Mouse (Mus musculus) heart, embryonic 10.5 days (tissue): ENCODE results near the gene Dtwd1. TPM values are rescaled to one million over a fixed set of nuclear protein-coding genes. Genes with fewer than 3 reads are reported as not detected.
"Not testable (repeated sequence)": the region's sequence is repeated elsewhere in the genome, so short reads cannot be mapped to it uniquely, and the experiment has no call there.

Experiments
- DNase-seq: peaks from one replicate; pipeline ENCODE4 v3.0.0-alpha.2; 2017; ENCODE audit warnings: low spot score
- H3K27ac ChIP-seq: fragments of 300-500 bp; sonication (generic); 2 replicates; pipeline ENCODE4 v1.5.1; 2016; ENCODE audit warnings: mild to moderate bottlenecking
- H3K27me3 ChIP-seq: fragments of 300-500 bp; sonication (generic); 2 replicates; pipeline ENCODE4 v1.6.1; 2016; ENCODE audit warnings: mild to moderate bottlenecking; ENCODE audit not compliant: poor library complexity, insufficient read depth, severe bottlenecking
- H3K36me3 ChIP-seq: fragments of 300-500 bp; sonication (generic); 2 replicates; pipeline ENCODE4 v1.6.1; 2016; ENCODE audit warnings: mild to moderate bottlenecking, moderate library complexity
- H3K4me1 ChIP-seq: fragments of 300-500 bp; sonication (generic); 2 replicates; pipeline ENCODE4 v1.6.1; 2016; ENCODE audit warnings: mild to moderate bottlenecking
- H3K4me3 ChIP-seq: fragments of 300-500 bp; sonication (generic); 2 replicates; pipeline ENCODE4 v1.5.1; 2016; ENCODE audit warnings: mild to moderate bottlenecking, moderate library complexity
- H3K9me3 ChIP-seq: fragments of 300-500 bp; sonication (generic); 2 replicates; pipeline ENCODE4 v1.6.1; 2016; ENCODE audit warnings: mild to moderate bottlenecking, moderate library complexity
- WGBS: fragments of 180-500 bp; shearing (Covaris S2); methylation state at CpG from one replicate; pipeline ENCODE4 v1.1.7; 2016; 5-methylcytosine and 5-hydroxymethylcytosine counted together
- polyA plus RNA-seq: library from polyadenylated mRNA; unstranded; fragments of >200 nt; fragmentation: Nextera tagmentation; extraction: Ambion mirVana; gene quantifications from 2 replicates; pipeline ENCODE4 v1.2.1, GENCODE M21; 2016

Dtwd1 gene
- polyA plus RNA-seq, result 22.8 and 28.3 TPM in 2 replicates

DNA sequence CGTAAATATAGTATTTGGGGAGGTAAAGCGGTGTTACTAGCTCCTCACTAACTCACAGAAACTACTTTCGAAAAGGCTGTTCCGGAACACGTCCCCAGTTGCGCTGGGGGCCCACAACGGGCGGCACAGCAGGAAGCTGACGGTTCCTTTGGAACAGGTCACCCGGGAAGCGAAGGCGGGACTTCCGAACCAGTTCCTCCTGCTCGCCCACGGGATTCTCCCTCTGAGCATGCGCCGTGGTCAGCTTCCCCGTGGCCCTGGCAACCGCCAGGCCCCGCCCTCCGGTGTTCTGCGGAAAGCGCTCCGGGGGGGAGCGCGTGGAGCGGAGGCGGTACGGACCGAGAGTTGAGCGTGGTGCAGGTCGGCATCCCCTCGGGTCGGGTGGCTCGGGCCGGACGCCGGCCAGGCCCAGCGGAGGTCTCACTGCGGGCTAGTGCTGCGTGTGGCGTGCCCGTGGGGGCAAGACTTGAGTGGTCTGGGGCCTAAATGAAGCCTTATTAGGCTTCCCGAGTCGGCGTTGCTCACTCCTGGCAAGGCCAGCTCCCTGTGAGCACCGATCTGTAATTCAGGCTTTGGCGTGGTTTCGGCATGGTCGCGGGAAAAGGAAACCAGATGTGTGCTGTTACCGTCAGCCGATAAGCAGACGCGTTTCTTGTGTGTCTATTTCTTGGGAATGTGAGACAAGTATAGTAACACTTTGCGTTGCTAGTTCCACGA, at the start of gene Dtwd1, which contains the start of gene Fam227b:
TSS of gene Dtwd1 (plus strand) at position 287 of the 717 bp plus-strand sequence.
TSS of gene Fam227b (minus strand) at position 150 of the 717 bp plus-strand sequence.
- Histone ChIP-seq H3K9me3 (no peaks in the 10 kb centered on the region), H3K27me3 (no peaks in the 10 kb centered on the region), H3K4me1 (no peaks in the 10 kb centered on the region), H3K36me3 (peaks cover 13% of the 10 kb centered on the region; the same call in 1 of the 2 replicates), H3K27ac (peak within 1 kb of the TSS; percentile 99), H3K4me3 (peak within 1 kb of the TSS; percentile 87)
- under 1% methylated on average over 57 of the region's 57 CpGs for WGBS
- peak; percentile 98 for DNase-seq

DNA sequence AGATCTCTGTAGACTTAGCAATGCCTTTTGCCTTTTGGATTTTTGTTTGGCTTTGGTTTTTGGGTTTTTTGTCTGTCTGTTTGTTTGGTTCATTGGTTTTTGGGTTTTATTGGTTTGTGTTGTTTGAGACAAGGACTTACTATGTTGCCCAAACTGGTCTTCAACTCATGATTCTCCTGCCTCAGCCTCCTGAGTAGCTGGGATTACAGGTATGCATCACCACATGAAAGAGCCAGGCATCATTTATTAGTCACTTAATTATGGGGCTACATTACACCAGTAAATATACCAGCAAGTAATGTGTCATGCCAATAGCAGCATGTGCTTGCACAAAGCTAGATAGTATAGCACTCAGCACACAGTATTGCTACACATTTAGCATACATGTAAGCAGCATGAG, 4.2 kb upstream of the Dtwd1 start:
- H3K9me3 ChIP-seq, result no peaks in the 10 kb centered on the region
- no peaks in the 10 kb centered on the region for H3K36me3 ChIP-seq
- H3K4me1 ChIP-seq, result no peaks in the 10 kb centered on the region
- no peaks in the 10 kb centered on the region for H3K27me3 ChIP-seq
- no peak for DNase-seq
- no peak overlapping the region for H3K27ac ChIP-seq
- no peak overlapping the region for H3K4me3 ChIP-seq

DNA sequence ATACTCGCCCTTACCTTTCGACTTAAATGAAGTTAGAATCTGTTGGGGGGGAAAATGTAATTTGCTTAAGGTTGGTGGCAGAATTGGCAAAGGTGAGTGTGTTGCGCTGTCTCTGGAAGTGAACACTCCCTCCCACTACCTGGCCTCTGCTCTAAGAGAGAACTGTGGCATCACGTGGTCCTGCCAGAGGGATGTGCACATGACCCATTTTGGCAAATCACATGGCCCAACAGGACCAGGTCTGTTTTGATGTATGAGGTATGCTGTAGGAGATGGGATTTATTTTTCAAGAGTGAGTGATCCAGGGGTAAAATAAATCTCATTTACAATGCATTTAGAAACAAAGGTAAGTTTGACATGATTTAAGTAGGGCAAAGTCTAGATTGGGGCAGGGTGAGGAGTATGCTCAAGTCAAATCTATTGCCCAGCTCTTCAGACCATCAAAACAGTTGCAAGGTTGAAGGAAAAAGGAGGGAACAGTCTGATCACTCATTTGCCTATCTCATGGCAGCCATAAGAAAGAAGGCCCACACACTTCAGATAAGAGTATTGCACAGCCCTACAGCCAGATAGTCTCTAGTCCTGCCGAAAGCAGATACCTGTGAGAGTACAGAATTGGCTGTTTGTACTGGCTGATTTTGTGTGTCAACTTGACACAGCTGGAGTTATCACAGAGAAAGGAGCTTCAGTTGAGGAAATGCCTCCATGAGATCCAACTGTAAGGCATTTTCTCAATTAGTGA, 13.5 kb downstream of the Dtwd1 start:
- H3K27me3 ChIP-seq, result no peaks in the 10 kb centered on the region
- H3K27ac ChIP-seq, result no peak overlapping the region; the same call in 1 of the 2 replicates
- DNase-seq, result peak; percentile 84
- H3K4me3 ChIP-seq, result no peak overlapping the region
- 83% methylated on average over 5 of the region's 5 CpGs for WGBS
- H3K36me3 ChIP-seq, result peaks cover 25% of the 10 kb centered on the region
- peaks cover 3% of the 10 kb centered on the region; the same call in 1 of the 2 replicates for H3K4me1 ChIP-seq
- no peaks in the 10 kb centered on the region for H3K9me3 ChIP-seq

DNA sequence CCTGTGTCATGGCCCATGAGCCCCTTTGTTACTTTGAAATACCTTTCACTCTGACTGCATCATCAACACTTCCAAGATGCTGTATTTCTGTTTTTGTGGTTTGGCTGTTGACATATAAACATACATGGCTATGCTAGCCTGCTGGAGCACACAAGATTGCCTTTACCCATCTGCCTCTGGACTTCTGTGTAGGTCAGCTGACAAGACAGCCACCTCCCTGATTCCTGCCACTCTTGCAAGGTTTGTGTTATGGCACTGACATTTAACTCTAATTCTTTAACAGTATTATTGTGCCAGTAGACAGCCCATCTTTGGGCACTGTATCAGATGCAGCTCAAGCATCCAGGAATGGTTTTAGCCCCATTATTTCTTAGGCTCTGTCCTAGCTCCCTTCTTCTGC, 14.4 kb downstream of the Dtwd1 start:
- no peaks in the 10 kb centered on the region for H3K9me3 ChIP-seq
- H3K27me3 ChIP-seq, result no peaks in the 10 kb centered on the region
- peaks cover 16% of the 10 kb centered on the region for H3K36me3 ChIP-seq
- DNase-seq, result no peak
- 0 out of 2 replicates have a peak overlapping the region, but pooled peaks have one; percentile 12 for H3K27ac ChIP-seq
- peaks cover 3% of the 10 kb centered on the region; the same call in 1 of the 2 replicates for H3K4me1 ChIP-seq
- no peak overlapping the region for H3K4me3 ChIP-seq

DNA sequence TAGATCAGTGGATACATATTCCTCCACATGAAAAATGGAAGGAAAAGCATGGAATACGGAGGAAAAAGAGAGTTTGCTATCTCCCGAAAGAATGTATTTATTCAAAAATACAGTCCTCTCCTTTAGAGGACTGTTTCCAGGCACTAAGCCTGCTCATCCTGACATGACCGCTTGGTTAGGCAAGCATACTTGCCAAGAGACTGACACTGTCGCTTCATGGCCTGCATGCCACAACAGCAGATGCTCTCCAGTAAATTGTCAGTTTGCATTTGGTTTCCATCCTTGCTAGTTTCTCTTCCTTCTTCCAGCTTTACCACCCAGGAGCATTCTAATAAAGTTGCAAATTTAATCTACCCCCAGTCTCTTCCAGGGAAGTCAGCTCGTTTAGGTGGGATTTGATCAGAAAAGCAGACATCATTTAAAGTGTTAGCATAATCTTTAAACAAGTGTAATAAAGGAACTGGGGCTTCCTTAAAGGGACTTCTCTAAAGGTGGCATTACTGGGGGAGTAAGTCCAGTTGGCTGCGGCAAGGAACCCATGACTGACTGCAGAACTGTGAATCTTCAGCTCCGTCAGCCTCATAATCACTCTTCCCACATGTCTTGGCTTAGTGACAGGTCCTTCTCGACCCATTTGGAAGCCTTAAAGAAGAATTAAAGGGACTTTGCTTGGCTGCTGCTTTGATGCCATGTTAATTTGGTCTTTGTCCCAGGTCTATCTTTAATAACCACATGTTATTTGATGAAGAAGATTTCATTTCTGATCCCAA, 15.1 kb downstream of the Dtwd1 start:
- Histone ChIP-seq H3K4me3 (no peak overlapping the region), H3K9me3 (no peaks in the 10 kb centered on the region)

DNA sequence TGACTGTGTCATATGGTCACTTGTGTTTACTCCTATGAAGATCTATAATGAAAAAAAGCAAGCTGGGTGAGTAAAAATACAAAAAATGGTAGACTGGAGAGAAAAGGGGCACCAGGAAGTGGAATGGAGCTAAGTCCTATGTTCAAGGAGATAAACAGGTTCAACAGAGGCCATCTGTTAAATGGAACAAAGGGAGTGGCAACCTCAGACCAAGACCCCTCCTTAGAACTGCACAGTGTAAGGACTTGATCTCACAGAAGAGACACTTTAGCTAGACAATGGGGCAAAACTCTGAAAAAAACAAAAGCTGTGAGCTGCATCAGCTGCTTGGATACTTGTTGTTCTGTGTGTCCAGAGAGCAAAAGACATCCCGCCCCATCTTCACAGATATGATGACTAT, 19.5 kb downstream of the Dtwd1 start:
- no peaks in the 10 kb centered on the region for H3K9me3 ChIP-seq
- 85% methylated on average over 1 of the region's 1 CpGs for WGBS
- H3K36me3 ChIP-seq, result no peaks in the 10 kb centered on the region
- no peaks in the 10 kb centered on the region for H3K4me1 ChIP-seq
- no peaks in the 10 kb centered on the region for H3K27me3 ChIP-seq
- no peak overlapping the region for H3K27ac ChIP-seq
- no peak for DNase-seq
- H3K4me3 ChIP-seq, result no peak overlapping the region

More for the DNA sequence above, 15.1 kb downstream of the Dtwd1 start:
- Histone ChIP-seq H3K36me3 (peaks cover 9% of the 10 kb centered on the region), H3K4me1 (peaks cover 3% of the 10 kb centered on the region; the same call in 1 of the 2 replicates), H3K27ac (0 out of 2 replicates have a peak overlapping the region, but pooled peaks have one; percentile 12), H3K27me3 (no peaks in the 10 kb centered on the region)
- 79% methylated on average over 8 of the region's 8 CpGs for WGBS
- no peak for DNase-seq

DNA sequence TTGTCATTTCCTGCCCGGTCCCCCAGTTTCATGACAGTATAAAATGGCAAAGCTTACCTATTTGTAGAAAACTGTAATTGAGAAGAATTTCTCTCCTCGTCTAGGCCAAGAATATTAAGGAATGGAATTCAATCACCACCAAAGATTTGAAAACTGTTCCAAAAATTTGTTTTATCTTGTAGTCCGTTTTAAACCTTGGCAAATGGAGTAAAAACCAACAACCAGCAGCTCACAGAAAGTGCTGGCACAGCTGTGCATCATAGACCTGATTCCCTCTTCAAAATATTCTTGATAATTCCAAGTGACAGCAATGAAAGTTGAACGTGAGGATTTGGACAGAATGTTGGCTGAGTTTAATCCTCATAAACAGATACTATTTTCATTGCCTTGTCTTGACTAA, 39.4 kb downstream of the Dtwd1 start:
- WGBS, result 75% methylated on average over 4 of the region's 4 CpGs
- H3K27ac ChIP-seq, result no peak overlapping the region

DNA sequence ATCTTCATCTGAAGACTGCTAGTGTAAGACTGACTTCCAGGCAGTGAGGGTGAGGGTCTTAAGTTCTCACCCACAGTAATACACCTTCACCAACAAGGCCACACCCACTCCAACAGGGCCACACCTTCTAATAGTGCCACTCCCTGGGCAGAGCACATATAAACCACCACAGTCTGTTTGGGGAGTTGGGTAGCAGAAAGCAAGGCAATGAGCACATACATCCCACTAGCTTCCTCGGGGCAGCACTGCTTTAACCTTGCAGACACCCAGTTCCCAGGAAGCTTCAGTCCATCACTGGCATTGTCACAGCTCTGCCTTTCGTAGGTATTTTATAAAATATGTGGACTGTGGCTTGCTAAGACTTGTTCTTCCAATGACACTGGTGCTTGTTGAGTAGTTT, 40.2 kb downstream of the Dtwd1 start:
- Histone ChIP-seq H3K36me3 (no peaks in the 10 kb centered on the region), H3K27me3 (no peaks in the 10 kb centered on the region), H3K4me1 (no peaks in the 10 kb centered on the region), H3K9me3 (no peaks in the 10 kb centered on the region), H3K27ac (no peak overlapping the region), H3K4me3 (no peak overlapping the region)
- 82% methylated on average over 2 of the region's 2 CpGs for WGBS
- DNase-seq, result no peak

More for the DNA sequence above, 39.4 kb downstream of the Dtwd1 start:
- Histone ChIP-seq H3K27me3 (no peaks in the 10 kb centered on the region), H3K4me3 (no peak overlapping the region), H3K9me3 (no peaks in the 10 kb centered on the region), H3K4me1 (no peaks in the 10 kb centered on the region), H3K36me3 (no peaks in the 10 kb centered on the region)
- DNase-seq, result no peak

DNA sequence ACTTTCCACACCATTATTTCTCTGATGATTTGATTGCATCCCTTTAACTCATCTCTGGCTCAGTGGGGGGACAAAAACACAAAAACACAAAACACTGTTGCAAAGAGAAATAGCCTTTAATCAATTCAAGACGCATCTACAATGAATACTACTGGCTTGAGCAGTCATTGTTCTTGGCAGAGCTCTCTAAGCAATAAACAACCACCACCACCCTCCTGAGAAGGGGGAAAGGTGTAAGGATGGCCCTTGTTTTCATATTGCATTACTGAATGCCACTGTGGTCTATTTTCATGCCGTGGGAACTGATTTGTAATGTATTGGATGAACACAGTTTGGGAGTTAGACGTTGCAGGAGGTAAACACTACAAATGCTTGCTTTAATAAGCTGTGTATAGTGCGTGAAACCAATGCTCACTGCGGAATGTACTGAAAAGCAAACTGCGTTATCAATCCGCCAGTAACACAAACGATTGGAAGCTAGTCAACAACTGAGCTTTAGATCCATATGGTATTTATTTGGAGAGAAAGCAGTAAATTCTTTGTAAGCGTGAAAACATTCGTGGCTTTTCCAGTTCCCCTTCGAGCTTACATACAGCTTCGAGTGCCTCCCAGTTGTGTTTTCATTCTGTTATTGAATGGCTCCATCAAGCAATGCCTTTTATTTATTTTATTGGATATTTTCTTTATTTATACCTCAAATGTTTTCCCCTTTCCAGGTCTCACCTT, 43.9 kb downstream of the Dtwd1 start:
- Histone ChIP-seq H3K36me3 (no peaks in the 10 kb centered on the region), H3K4me1 (no peaks in the 10 kb centered on the region), H3K27ac (no peak overlapping the region), H3K9me3 (no peaks in the 10 kb centered on the region), H3K4me3 (no peak overlapping the region), H3K27me3 (no peaks in the 10 kb centered on the region)
- no peak for DNase-seq
- 83% methylated on average over 12 of the region's 12 CpGs for WGBS

DNA sequence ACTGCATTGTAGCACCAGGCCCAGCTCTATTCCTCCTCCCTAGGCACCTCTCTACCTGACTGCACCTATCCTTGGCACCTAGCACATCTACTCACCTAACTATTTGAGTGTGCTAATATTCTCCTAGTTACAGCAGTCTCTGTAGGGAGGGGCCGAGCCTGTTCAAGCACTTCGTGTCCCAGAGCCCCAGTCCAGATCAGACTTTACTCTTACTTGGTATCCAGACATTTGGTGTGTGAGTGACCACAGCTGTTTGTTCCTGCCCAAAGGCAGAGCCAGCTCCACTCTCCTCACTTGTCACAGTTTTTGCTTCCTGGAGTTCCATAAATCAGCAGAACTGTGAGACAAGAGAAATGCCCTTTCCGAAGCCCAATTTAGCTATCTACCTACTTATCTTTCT, 47.0 kb downstream of the Dtwd1 start:
- no peak for DNase-seq
- no peaks in the 10 kb centered on the region for H3K36me3 ChIP-seq
- no peak overlapping the region for H3K27ac ChIP-seq
- no peaks in the 10 kb centered on the region for H3K4me1 ChIP-seq
- WGBS, result 79% methylated on average over 3 of the region's 3 CpGs
- H3K4me3 ChIP-seq, result no peak overlapping the region
- no peaks in the 10 kb centered on the region for H3K27me3 ChIP-seq
- H3K9me3 ChIP-seq, result no peaks in the 10 kb centered on the region

DNA sequence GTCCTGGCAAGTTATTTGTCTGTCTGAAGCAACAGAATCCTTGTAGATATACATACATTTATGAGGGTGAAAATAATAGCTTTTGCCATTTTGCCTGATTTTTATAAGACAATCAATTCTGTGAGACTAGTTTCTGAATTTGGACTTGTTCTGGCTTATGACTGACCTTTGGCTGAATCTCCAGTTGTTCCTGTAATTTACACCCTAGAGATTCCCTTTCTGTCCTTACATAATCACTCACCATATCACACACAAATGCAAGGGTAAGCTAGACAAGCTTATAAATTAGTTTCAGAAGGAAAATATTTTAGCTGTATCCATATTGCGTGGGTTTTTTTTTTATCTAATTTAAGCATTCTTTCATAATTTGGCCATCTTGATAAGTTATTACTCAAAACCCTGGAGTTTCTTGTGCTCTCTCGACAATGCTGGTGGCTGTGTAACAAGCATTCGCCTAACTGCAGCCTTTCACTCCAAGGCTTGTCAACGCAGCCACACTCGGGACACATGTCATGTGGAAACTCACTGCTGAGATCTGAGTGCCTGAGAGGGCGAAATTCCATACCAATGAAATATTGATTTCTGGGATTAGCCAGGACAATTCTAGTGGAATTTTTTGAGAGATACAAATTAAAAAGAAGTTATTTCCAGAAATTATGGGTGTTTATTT, 59.2 kb downstream of the Dtwd1 start:
- H3K27me3 ChIP-seq, result no peaks in the 10 kb centered on the region

DNA sequence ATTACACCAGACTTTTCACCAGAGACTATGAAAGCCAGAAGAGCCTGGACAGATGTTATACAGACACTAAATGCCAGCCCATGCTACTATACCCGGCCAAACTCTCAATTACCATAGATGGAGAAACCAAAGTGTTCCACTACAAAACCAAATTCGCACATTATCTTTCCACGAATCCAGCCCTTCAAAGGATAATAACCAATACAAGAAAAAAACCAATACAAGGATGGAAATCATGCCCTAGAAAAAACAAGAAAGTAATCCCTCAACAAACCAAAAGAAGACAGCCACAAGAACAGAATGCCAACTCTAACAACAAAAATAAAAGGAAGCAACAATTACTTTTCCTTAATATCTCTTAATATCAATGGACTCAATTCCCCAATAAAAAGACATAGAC, 62.9 kb downstream of the Dtwd1 start, which contains the start of gene Gm17555:
TSS of gene Gm17555 (plus strand) at position 301 of the 400 bp plus-strand sequence.
- WGBS, result 76% methylated on average over 3 of the region's 3 CpGs
- not testable (repeated sequence) for H3K9me3 ChIP-seq, H3K4me1 ChIP-seq, H3K27ac ChIP-seq, DNase-seq, H3K27me3 ChIP-seq, H3K4me3 ChIP-seq, H3K36me3 ChIP-seq

More for the DNA sequence above, 59.2 kb downstream of the Dtwd1 start:
- no peak for DNase-seq
- 77% methylated on average over 6 of the region's 6 CpGs for WGBS
- Histone ChIP-seq H3K4me3 (no peak overlapping the region), H3K36me3 (no peaks in the 10 kb centered on the region), H3K4me1 (no peaks in the 10 kb centered on the region), H3K27ac (no peak overlapping the region), H3K9me3 (no peaks in the 10 kb centered on the region)
